Mouse (Mus musculus) forebrain, embryonic 12.5 days (tissue): ENCODE results near the gene Aak1. TPM values are rescaled to one million over a fixed set of nuclear protein-coding genes. Genes with fewer than 3 reads are reported as not detected.
A peak's percentile ranks its signal among the peaks of the same experiment; 100 is the strongest.

Experiments
- ATAC-seq: fragments of 200-750 bp; cut with Nextera tagmentation; 2 replicates; pipeline ENCODE4 v1.8.0; 2017; ENCODE audit warnings: moderate TSS enrichment; ENCODE audit not compliant: low FRiP score
- H3K27ac ChIP-seq: fragments of 300-500 bp; sonication (generic); 2 replicates; pipeline ENCODE4 v1.5.1; 2016; ENCODE audit warnings: mild to moderate bottlenecking
- H3K27me3 ChIP-seq: fragments of 300-500 bp; sonication (generic); 2 replicates; pipeline ENCODE4 v1.6.1; 2016; ENCODE audit warnings: mild to moderate bottlenecking
- H3K36me3 ChIP-seq: fragments of 300-500 bp; sonication (generic); replicated peaks from 2 replicates; pipeline ENCODE4 v1.6.1; 2016; ENCODE audit warnings: mild to moderate bottlenecking
- H3K4me1 ChIP-seq: fragments of 300-500 bp; sonication (generic); 2 replicates; pipeline ENCODE4 v1.6.1; 2016
- H3K4me2 ChIP-seq: fragments of 300-500 bp; sonication (generic); 2 replicates; pipeline ENCODE4 v1.6.1; 2016; ENCODE audit warnings: mild to moderate bottlenecking, moderate library complexity
- H3K4me3 ChIP-seq: fragments of 300-500 bp; sonication (generic); replicated peaks from 2 replicates; pipeline ENCODE4 v1.5.1; 2016; ENCODE audit warnings: mild to moderate bottlenecking
- H3K9ac ChIP-seq: fragments of 300-500 bp; sonication (generic); 2 replicates; pipeline ENCODE4 v1.6.1; 2016; ENCODE audit warnings: mild to moderate bottlenecking
- H3K9me3 ChIP-seq: fragments of 300-500 bp; sonication (generic); 2 replicates; pipeline ENCODE4 v1.6.1; 2016
- WGBS: fragments of 180-500 bp; shearing (Covaris S2); methylation state at CpG from one replicate; pipeline ENCODE4 v1.1.7; 2016; 5-methylcytosine and 5-hydroxymethylcytosine counted together
- polyA plus RNA-seq: library from polyadenylated mRNA; unstranded; fragments of >200 nt; fragmentation: Nextera tagmentation; extraction: Ambion mirVana; gene quantifications from 2 replicates; pipeline ENCODE4 v1.2.1, GENCODE M21; 2016

Gene Aak1
- polyA plus RNA-seq, 1 experiment from 2014 or later = 29.7 TPM

GRCm38 (mm10) chr6:86940966-86941365 lies 91.6 kb downstream of the Aak1 start:
- ATAC-seq = no peak
- Histone ChIP-seq H3K9me3 (peaks cover 5% of the 10 kb centered on the region; the same call in 1 of the 2 replicates), H3K9ac (no peak overlapping the region), H3K4me1 (no peaks in the 10 kb centered on the region), H3K27me3 (no peaks in the 10 kb centered on the region), H3K4me2 (no peak overlapping the region), H3K27ac (no peak overlapping the region), H3K4me3 (no peak overlapping the region), H3K36me3 (peaks cover 42% of the 10 kb centered on the region)
- WGBS = 94% methylated on average over 9 of the region's 9 CpGs

GRCm38 (mm10) chr6:86947100-86947499 lies 97.8 kb downstream of the Aak1 start:
- no peak for ATAC-seq

GRCm38 (mm10) chr6:86948746-86949145 lies 99.4 kb downstream of the Aak1 start:
- H3K9ac ChIP-seq = no peak overlapping the region
- H3K27ac ChIP-seq = no peak overlapping the region
- no peak overlapping the region for H3K4me3 ChIP-seq
- no peak for ATAC-seq
- H3K27me3 ChIP-seq = no peaks in the 10 kb centered on the region
- peaks cover 6% of the 10 kb centered on the region for H3K4me1 ChIP-seq
- WGBS = 90% methylated on average over 2 of the region's 2 CpGs
- peaks cover 33% of the 10 kb centered on the region for H3K36me3 ChIP-seq
- no peak overlapping the region for H3K4me2 ChIP-seq
- H3K9me3 ChIP-seq = no peaks in the 10 kb centered on the region

More at GRCm38 (mm10) chr6:86947100-86947499, 97.8 kb downstream of the Aak1 start:
- H3K4me1 ChIP-seq = peaks cover 6% of the 10 kb centered on the region
- H3K9me3 ChIP-seq = no peaks in the 10 kb centered on the region
- H3K4me2 ChIP-seq = no peak overlapping the region
- no peaks in the 10 kb centered on the region for H3K27me3 ChIP-seq
- H3K27ac ChIP-seq = no peak overlapping the region
- H3K9ac ChIP-seq = no peak overlapping the region
- no peak overlapping the region for H3K4me3 ChIP-seq
- peaks cover 33% of the 10 kb centered on the region for H3K36me3 ChIP-seq
- WGBS = 76% methylated on average over 8 of the region's 8 CpGs

- no peaks in the 10 kb centered on the region for H3K27me3 ChIP-seq
- 0 out of 2 replicates have a peak overlapping the region, but pooled peaks have one; percentile 8 for H3K27ac ChIP-seq
- H3K9me3 ChIP-seq = no peaks in the 10 kb centered on the region
- WGBS = 50% methylated on average over 1 of the region's 1 CpGs
- peaks cover 26% of the 10 kb centered on the region for H3K36me3 ChIP-seq
- no peak for ATAC-seq
- no peak overlapping the region for H3K4me2 ChIP-seq
- no peak overlapping the region for H3K4me3 ChIP-seq
- no peak overlapping the region for H3K9ac ChIP-seq
- peaks cover 6% of the 10 kb centered on the region for H3K4me1 ChIP-seq
These were observed 100.8 kb downstream of the Aak1 start for GRCm38 (mm10) chr6:86950141-86950540.

- Histone ChIP-seq H3K4me3 (no peak overlapping the region), H3K27me3 (no peaks in the 10 kb centered on the region), H3K9me3 (no peaks in the 10 kb centered on the region), H3K4me2 (no peak overlapping the region), H3K36me3 (peaks cover 26% of the 10 kb centered on the region), H3K4me1 (peaks cover 6% of the 10 kb centered on the region), H3K27ac (no peak overlapping the region), H3K9ac (no peak overlapping the region)
- WGBS = 80% methylated on average over 1 of the region's 1 CpGs
- no peak for ATAC-seq
These were observed 101.5 kb downstream of the Aak1 start for GRCm38 (mm10) chr6:86950733-86951255.

- no peak for ATAC-seq
These were observed 106.4 kb downstream of the Aak1 start for GRCm38 (mm10) chr6:86955741-86956140.

GRCm38 (mm10) chr6:86956206-86956605 lies 106.9 kb downstream of the Aak1 start:
- Histone ChIP-seq H3K27ac (no peak overlapping the region), H3K4me3 (no peak overlapping the region), H3K27me3 (no peaks in the 10 kb centered on the region), H3K36me3 (peaks cover 48% of the 10 kb centered on the region), H3K4me1 (no peaks in the 10 kb centered on the region), H3K9ac (no peak overlapping the region), H3K4me2 (no peak overlapping the region), H3K9me3 (no peaks in the 10 kb centered on the region)
- ATAC-seq = no peak

More at GRCm38 (mm10) chr6:86955741-86956140, 106.4 kb downstream of the Aak1 start:
- Histone ChIP-seq H3K4me1 (peaks cover 2% of the 10 kb centered on the region), H3K4me2 (no peak overlapping the region), H3K27me3 (no peaks in the 10 kb centered on the region), H3K9me3 (no peaks in the 10 kb centered on the region), H3K4me3 (no peak overlapping the region), H3K27ac (no peak overlapping the region), H3K9ac (no peak overlapping the region), H3K36me3 (peaks cover 48% of the 10 kb centered on the region)
- 78% methylated on average over 3 of the region's 3 CpGs for WGBS

- Histone ChIP-seq H3K27ac (no peak overlapping the region), H3K36me3 (peaks cover 62% of the 10 kb centered on the region), H3K4me1 (no peaks in the 10 kb centered on the region), H3K9me3 (no peaks in the 10 kb centered on the region), H3K9ac (no peak overlapping the region), H3K4me2 (no peak overlapping the region), H3K27me3 (no peaks in the 10 kb centered on the region), H3K4me3 (no peak overlapping the region)
- ATAC-seq = no peak
- WGBS = 81% methylated on average over 1 of the region's 1 CpGs
These were observed 109.7 kb downstream of the Aak1 start for GRCm38 (mm10) chr6:86959006-86959405.

- no peak overlapping the region for H3K27ac ChIP-seq
- H3K4me1 ChIP-seq = no peaks in the 10 kb centered on the region
- H3K9ac ChIP-seq = no peak overlapping the region
- no peak overlapping the region for H3K4me3 ChIP-seq
- no peaks in the 10 kb centered on the region for H3K27me3 ChIP-seq
- no peak overlapping the region for H3K4me2 ChIP-seq
- H3K36me3 ChIP-seq = peaks cover 78% of the 10 kb centered on the region
- WGBS = 95% methylated on average over 7 of the region's 7 CpGs
- no peak for ATAC-seq
- no peaks in the 10 kb centered on the region for H3K9me3 ChIP-seq
These were observed 114.8 kb downstream of the Aak1 start for GRCm38 (mm10) chr6:86963987-86964685.

GRCm38 (mm10) chr6:86967166-86967565 lies 117.8 kb downstream of the Aak1 start:
- H3K9ac ChIP-seq = no peak overlapping the region
- H3K36me3 ChIP-seq = peaks cover 74% of the 10 kb centered on the region
- H3K4me2 ChIP-seq = no peak overlapping the region
- H3K4me1 ChIP-seq = no peaks in the 10 kb centered on the region
- no peak overlapping the region for H3K27ac ChIP-seq
- H3K4me3 ChIP-seq = no peak overlapping the region
- ATAC-seq = no peak
- H3K9me3 ChIP-seq = no peaks in the 10 kb centered on the region
- H3K27me3 ChIP-seq = no peaks in the 10 kb centered on the region
- 83% methylated on average over 2 of the region's 2 CpGs for WGBS

- Histone ChIP-seq H3K27ac (no peak overlapping the region), H3K4me1 (no peaks in the 10 kb centered on the region), H3K9ac (no peak overlapping the region), H3K4me3 (no peak overlapping the region), H3K27me3 (no peaks in the 10 kb centered on the region), H3K9me3 (no peaks in the 10 kb centered on the region), H3K4me2 (no peak overlapping the region), H3K36me3 (peaks cover 42% of the 10 kb centered on the region)
- WGBS = 96% methylated on average over 4 of the region's 4 CpGs
- no peak for ATAC-seq
These were observed 124.6 kb downstream of the Aak1 start for GRCm38 (mm10) chr6:86973956-86974355.

GRCm38 (mm10) chr6:86978156-86978908 lies 129.0 kb downstream of the Aak1 start:
- H3K36me3 ChIP-seq = peaks cover 20% of the 10 kb centered on the region
- H3K27ac ChIP-seq = no peak overlapping the region
- H3K4me2 ChIP-seq = no peak overlapping the region
- H3K4me3 ChIP-seq = no peak overlapping the region
- no peaks in the 10 kb centered on the region for H3K9me3 ChIP-seq
- ATAC-seq = no peak
- no peaks in the 10 kb centered on the region for H3K4me1 ChIP-seq
- H3K27me3 ChIP-seq = no peaks in the 10 kb centered on the region
- WGBS = 93% methylated on average over 8 of the region's 8 CpGs
- H3K9ac ChIP-seq = no peak overlapping the region
